ENCODE assay signal across 8 mouse cellular contexts in the genomic region with DNA sequence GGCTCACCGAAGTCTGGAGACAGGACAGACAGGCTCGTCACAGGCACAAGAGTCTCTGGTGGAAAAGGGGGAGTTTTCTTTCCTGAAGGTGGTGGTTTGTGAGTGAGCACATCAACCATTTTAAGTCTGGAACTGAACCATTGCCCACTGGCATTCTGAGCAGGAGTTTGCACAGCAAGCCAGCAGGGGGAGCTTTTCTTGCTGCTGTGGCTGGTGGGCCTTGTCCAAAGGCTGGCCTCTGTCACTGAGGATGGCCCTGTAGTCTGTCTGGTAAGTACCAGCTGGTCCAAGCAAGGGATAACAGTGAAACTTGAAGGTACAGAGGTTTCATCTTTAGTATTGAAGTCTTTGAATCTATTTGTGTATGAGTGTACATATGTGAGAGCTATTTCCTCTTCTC. TPM values are rescaled to one million over a fixed set of nuclear protein-coding genes. Genes with fewer than 3 reads are reported as not detected.
DNase-seq lines count a peak whose midpoint lies in the region; ATAC-seq and TF ChIP-seq lines count a peak whose summit lies in the region.

No protein-coding gene starts in this region.

- TF ChIP-seq RAD21 in CH12.LX (IDR thresholded peaks at IDR 0.05; ENCODE audit: low read depth, low read length): peak; percentile 46

- DNase-seq in CH12.LX (ENCODE audit: extremely low read depth): peak; percentile 30
- DNase-seq in brain, embryonic 14.5 days (ENCODE audit: low read depth): peak; percentile 51
- peak; percentile 50 to 61 for DNase-seq in kidney, adult 8-10 months

- no peak for TF ChIP-seq EP300 in CH12.LX (IDR thresholded peaks at IDR 0.05; ENCODE audit: low read length)

- 72% methylated on average over 2 of the region's 2 CpGs for WGBS in hindbrain, embryonic 16.5 days
- WGBS in hindbrain, embryonic 13.5 days: 67% methylated on average over 2 of the region's 2 CpGs
- WGBS in lung, embryonic 16.5 days: 33% methylated on average over 2 of the region's 2 CpGs
- WGBS in small intestine, adult 2 months: 36% methylated on average over 2 of the region's 2 CpGs

- no peak for TF ChIP-seq POLR2A in CH12.LX (IDR thresholded peaks at IDR 0.05; ENCODE audit: low read depth, low read length)
- no peak for TF ChIP-seq POLR2A in brain, embryonic 14.5 days (IDR thresholded peaks at IDR 0.05; ENCODE audit: borderline replicate concordance, extremely low read depth, insufficient read depth, insufficient read length, poor library complexity, severe bottlenecking)
- no peak for TF ChIP-seq POLR2A in small intestine, adult 2 months (IDR thresholded peaks at IDR 0.05; ENCODE audit: low read depth, low read length)

- in situ Hi-C loops in CH12.LX (cut with MboI; ENCODE audit: low pct_ligation_motif_present, low pct_unique_long_range_greater_than_20kb, low sequenced_read_pairs): loop anchor here (25.0 kb wide), 1 partner anchor 159 kb away; no protein-coding TSS in a partner anchor

- H3K36me3 ChIP-seq in hindbrain, embryonic 16.5 days (ENCODE audit: control insufficient read depth, insufficient read depth, low read length): no peaks in the 10 kb centered on the region
- no peaks in the 10 kb centered on the region for H3K36me3 ChIP-seq in hindbrain, embryonic 13.5 days
- H3K36me3 ChIP-seq in CH12.LX (replicated peaks in 1 of 2; ENCODE audit: control insufficient read depth in 1 of 2, insufficient read depth in 1 of 2, low read length in 1 of 2): no peaks in the 10 kb centered on the region
- H3K36me3 ChIP-seq in lung, embryonic 16.5 days (ENCODE audit: control insufficient read depth, insufficient read depth, low read length): no peaks in the 10 kb centered on the region
- H3K36me3 ChIP-seq in small intestine, adult 2 months (ENCODE audit: control insufficient read depth, insufficient read depth, low read length): no peaks in the 10 kb centered on the region

- peak; percentile 46 to 78 for TF ChIP-seq CTCF in CH12.LX (conservative IDR thresholded peaks at IDR 0.05 in 1 of 2, IDR thresholded peaks at IDR 0.05 in 1 of 2; ENCODE audit: low read depth in 2 of 2, low read length in 2 of 2)
- TF ChIP-seq CTCF in brain, embryonic 14.5 days (IDR thresholded peaks at IDR 0.05; ENCODE audit: borderline replicate concordance, extremely low read depth, insufficient read depth, insufficient read length): peak; percentile 68
- peak; percentile 66; the same call in 1 of the 2 replicates for TF ChIP-seq CTCF in small intestine, adult 2 months (IDR thresholded peaks at IDR 0.05; ENCODE audit: extremely low read depth, insufficient read length, insufficient replicate concordance, low read depth, low read length)

- H3K27me3 ChIP-seq in hindbrain, embryonic 16.5 days (replicated peaks; ENCODE audit: control insufficient read depth, insufficient read depth, low read length): no peaks in the 10 kb centered on the region
- no peaks in the 10 kb centered on the region for H3K27me3 ChIP-seq in hindbrain, embryonic 13.5 days
- H3K27me3 ChIP-seq in CH12.LX (replicated peaks): peaks cover 2% of the 10 kb centered on the region
- no peaks in the 10 kb centered on the region for H3K27me3 ChIP-seq in lung, embryonic 16.5 days (ENCODE audit: control insufficient read depth, insufficient read depth, low read depth, low read length)
- H3K27me3 ChIP-seq in small intestine, adult 2 months (ENCODE audit: control insufficient read depth, insufficient read depth, low read length): no peaks in the 10 kb centered on the region

- no peaks in the 10 kb centered on the region for H3K79me2 ChIP-seq in CH12.LX (replicated peaks; ENCODE audit: control insufficient read depth, extremely low read depth, insufficient read depth, poor library complexity, severe bottlenecking)

- dilution Hi-C loops in CH12.LX (cut with MboI; ENCODE audit: extremely low pct_ligation_motif_present, extremely low pct_unique_long_range_greater_than_20kb, low sequenced_read_pairs): no loop called here

- H3K9ac ChIP-seq in hindbrain, embryonic 16.5 days (ENCODE audit: low read depth, low read length): no peak overlapping the region
- no peak overlapping the region for H3K9ac ChIP-seq in hindbrain, embryonic 13.5 days
- H3K9ac ChIP-seq in CH12.LX (ENCODE audit: insufficient read depth, low read depth): no peak overlapping the region
- no peak overlapping the region for H3K9ac ChIP-seq in lung, embryonic 16.5 days (ENCODE audit: low read length)

- H3K27ac ChIP-seq in hindbrain, embryonic 16.5 days (ENCODE audit: low read depth, low read length): no peak overlapping the region
- H3K27ac ChIP-seq in hindbrain, embryonic 13.5 days: no peak overlapping the region
- no peak overlapping the region for H3K27ac ChIP-seq in CH12.LX (ENCODE audit: insufficient read depth, low read depth)
- no peak overlapping the region for H3K27ac ChIP-seq in lung, embryonic 16.5 days (ENCODE audit: low read length)
- no peak overlapping the region for H3K27ac ChIP-seq in small intestine, adult 2 months (ENCODE audit: insufficient read depth, low read depth, low read length)

- H3K4me3 ChIP-seq in hindbrain, embryonic 16.5 days (ENCODE audit: low read length): no peak overlapping the region
- no peak overlapping the region for H3K4me3 ChIP-seq in hindbrain, embryonic 13.5 days
- no peak overlapping the region for H3K4me3 ChIP-seq in CH12.LX (replicated peaks in 1 of 3; ENCODE audit: low read depth in 2 of 3, low read length in 2 of 3, poor library complexity in 1 of 3)
- no peak overlapping the region for H3K4me3 ChIP-seq in lung, embryonic 16.5 days (ENCODE audit: low read length)
- H3K4me3 ChIP-seq in small intestine, adult 2 months (ENCODE audit: low read depth, low read length): no peak overlapping the region

- H3K4me1 ChIP-seq in hindbrain, embryonic 16.5 days (ENCODE audit: control insufficient read depth, insufficient read depth, low read depth, low read length): no peaks in the 10 kb centered on the region
- no peaks in the 10 kb centered on the region for H3K4me1 ChIP-seq in hindbrain, embryonic 13.5 days (replicated peaks)
- no peaks in the 10 kb centered on the region for H3K4me1 ChIP-seq in CH12.LX (ENCODE audit: control insufficient read depth in 1 of 2, insufficient read depth in 2 of 2)
- H3K4me1 ChIP-seq in lung, embryonic 16.5 days (replicated peaks; ENCODE audit: control insufficient read depth, insufficient read depth, low read length): no peaks in the 10 kb centered on the region
- no peaks in the 10 kb centered on the region for H3K4me1 ChIP-seq in small intestine, adult 2 months (ENCODE audit: control insufficient read depth, insufficient read depth, insufficient read length, low read length)

- ATAC-seq in hindbrain, embryonic 16.5 days: peak; percentile 38; the same call in 1 of the 2 replicates
- no peak for ATAC-seq in hindbrain, embryonic 13.5 days (ENCODE audit: low FRiP score)
- ATAC-seq in erythroid progenitor cell, adult 5-6 weeks (replicated peaks; ENCODE audit: low FRiP score, poor library complexity, severe bottlenecking): peak; percentile 63
- peak; percentile 40; the same call in 1 of the 2 replicates for ATAC-seq in lung, embryonic 16.5 days (ENCODE audit: low read depth)

- no peaks in the 10 kb centered on the region for H3K9me3 ChIP-seq in hindbrain, embryonic 16.5 days (ENCODE audit: control insufficient read depth, low read length)
- no peaks in the 10 kb centered on the region for H3K9me3 ChIP-seq in hindbrain, embryonic 13.5 days
- H3K9me3 ChIP-seq in CH12.LX (replicated peaks; ENCODE audit: low read length): peaks cover 4% of the 10 kb centered on the region
- peaks cover 4% of the 10 kb centered on the region for H3K9me3 ChIP-seq in lung, embryonic 16.5 days (ENCODE audit: control insufficient read depth, low read length)

- H3K4me2 ChIP-seq in hindbrain, embryonic 16.5 days (ENCODE audit: low read length): no peak overlapping the region
- no peak overlapping the region for H3K4me2 ChIP-seq in hindbrain, embryonic 13.5 days
- no peak overlapping the region for H3K4me2 ChIP-seq in CH12.LX (ENCODE audit: insufficient read depth, low read depth, poor library complexity, severe bottlenecking)
- no peak overlapping the region for H3K4me2 ChIP-seq in lung, embryonic 16.5 days (ENCODE audit: low read depth, low read length)

TF ChIP-seq in CH12.LX, 34 proteins besides CTCF, POLR2A, EP300 and RAD21:
- TF ChIP-seq SMC3 (IDR thresholded peaks at IDR 0.05; ENCODE audit: low read depth, low read length) (peak; percentile 80), ELF1 (IDR thresholded peaks at IDR 0.05; ENCODE audit: low read depth, low read length) (no peak), ZC3H11A (IDR thresholded peaks at IDR 0.05; ENCODE audit: low read depth, low read length) (peak; percentile 3; the same call in 1 of the 2 replicates), CHD2 (IDR thresholded peaks at IDR 0.05; ENCODE audit: low read length) (no peak), GABPA (IDR thresholded peaks at IDR 0.05; ENCODE audit: insufficient replicate concordance, low read depth, low read length) (no peak), MAX (IDR thresholded peaks at IDR 0.05; ENCODE audit: low read length) (no peak), MXI1 (IDR thresholded peaks at IDR 0.05; ENCODE audit: low read depth, low read length) (no peak)

RNA-seq across cellular contexts. Expression of gene Slc41a3, which starts 49.2 kb away (rescaled TPM):
- polyA plus RNA-seq in hindbrain, embryonic 16.5 days (2015; fragmentation: Nextera tagmentation; extraction: Ambion mirVana): 9.8 and 12.7 TPM in 2 replicates
- polyA plus RNA-seq in hindbrain, embryonic 13.5 days (2015; fragmentation: Nextera tagmentation; extraction: Ambion mirVana): 5.1 and 5.5 TPM in 2 replicates
- total RNA-seq in CH12.LX (2012; rRNA removed) (0.55 and 0.59 TPM in 2 replicates), CH12.LX (2014; rRNA removed) (0.15 TPM in 1 of 2 replicates, not detected in the other)
- polyA plus RNA-seq in CH12.LX (2012; ENCODE audit: insufficient read length, low read depth): 0.10 TPM in 1 of 2 replicates, not detected in the other
- 2.5 and 4.6 TPM in 2 replicates for polyA plus RNA-seq in brain, embryonic 14.5 days (2012; rRNA removed)
- 3.2 and 3.4 TPM in 2 replicates for total RNA-seq in erythroid progenitor cell, adult 5-6 weeks (2015; ENCODE audit: low replicate concordance)
- 1.0 and 5.3 TPM in 2 replicates for total RNA-seq in erythroid progenitor cell, adult 5-6 weeks (2017; ENCODE audit: low replicate concordance)
- 7.7 and 9.4 TPM in 2 replicates for polyA plus RNA-seq in lung, embryonic 16.5 days (2015; fragmentation: Nextera tagmentation; extraction: Ambion mirVana)
- polyA plus RNA-seq in small intestine, adult 2 months (2012; rRNA removed): 1.5 and 10.7 TPM in 2 replicates
